Mouse (Mus musculus) heart, postnatal 10 days (tissue): ENCODE measurements around the gene Ocm. TPM values are rescaled to one million over a fixed set of nuclear protein-coding genes. Genes with fewer than 3 reads are reported as not detected.

Experiments
- total RNA-seq, 2 experiments: library from RNA; stranded (reverse); gene quantifications; 2 replicates each; pipeline ENCODE4 v1.2.3; 2021

The Ocm gene
- total RNA-seq, 2 experiments from 2014 or later: not detected

Other genes with a start within 250 kb of the Ocm start
- 10 to 100 TPM; 19.9 to 21.9 TPM for gene Eif2ak1, start 208.9 kb downstream of the Ocm start, total RNA-seq
- not detected for gene Ankrd61, start 129.0 kb downstream of the Ocm start, total RNA-seq
- gene Aimp2, start 116.8 kb downstream of the Ocm start, total RNA-seq: 10 to 100 TPM; 31.0 to 34.6 TPM
- 1 to 10 TPM; 7.0 to 7.8 TPM for gene Pms2, start 116.7 kb downstream of the Ocm start, total RNA-seq
- under 1 TPM in 1 of 2 experiments, not detected in 1; 0.72 TPM for gene Gm42421, start 98.5 kb downstream of the Ocm start, total RNA-seq
- gene Rsph10b, start 93.6 kb downstream of the Ocm start, total RNA-seq: under 1 TPM; 0.24 to 0.30 TPM
- 10 to 100 TPM; 36.0 to 39.6 TPM for gene Ccz1, start 11.8 kb downstream of the Ocm start, total RNA-seq
- gene Lmtk2, start 73.8 kb upstream of the Ocm start, total RNA-seq: 10 to 100 TPM; 19.9 to 22.6 TPM
- not detected for gene Bhlha15, start 163.6 kb upstream of the Ocm start, total RNA-seq
- gene Tecpr1, start 196.9 kb upstream of the Ocm start, total RNA-seq: 10 to 100 TPM; 31.2 to 32.4 TPM
- gene Bri3, start 217.8 kb upstream of the Ocm start, total RNA-seq: 100 to 1,000 TPM; 165 to 171 TPM